Comparison of ENCODE assay signal across 8 mouse cellular contexts in genomic region chr9:94613891-94614671, GRCm38 (mm10). TPM values are rescaled to one million over a fixed set of nuclear protein-coding genes. Genes with fewer than 3 reads are reported as not detected.
DNase-seq lines count a peak whose midpoint lies in the region; ATAC-seq lines count a peak whose summit lies in the region.

No protein-coding gene starts in this region.

- intact Hi-C loops in heart, postnatal 36 days (cut with DNase I), result loop anchor here (2.0 to 10.0 kb wide), 4 partner anchors 77 to 839 kb away; no protein-coding TSS in a partner anchor

- DNase-seq in gastrocnemius, adult 18-20 months (ENCODE audit: low spot score), result peak; percentile 25
- DNase-seq in gastrocnemius, postnatal 10 days, result no peak
- peak; percentile 30 for DNase-seq in R1 (ENCODE audit: low read depth, low spot score)
- peak; percentile 72 for DNase-seq in embryo, embryonic 11 days
- peak; percentile 25 to 43 for DNase-seq in heart, postnatal 36 days
- DNase-seq in layer of hippocampus, adult 8-10 months (ENCODE audit: low spot score in 2 of 2), result peak; percentile 20 to 28
- DNase-seq in thymus, postnatal 10 days (ENCODE audit: low spot score in 2 of 2), result peak; percentile 27 to 66

- peak; percentile 86 for ATAC-seq in megakaryocyte progenitor cell, adult 5-6 weeks (replicated peaks; ENCODE audit: poor library complexity)

RNA-seq across cellular contexts. Expression of gene Slc9a9, which starts 55.6 kb away (rescaled TPM):
- 1 to 10 TPM; 1.6 to 2.5 TPM for total RNA-seq in gastrocnemius, adult 18-20 months (2021)
- total RNA-seq in gastrocnemius, postnatal 10 days (2021), result 1 to 10 TPM; 4.3 to 6.3 TPM
- total RNA-seq in heart, postnatal 36 days (2021), result 1 to 10 TPM; 2.2 to 2.8 TPM
- total RNA-seq in layer of hippocampus, adult 8-10 months (2022), result 10 to 100 TPM; 15.3 to 22.8 (median 19.3) TPM
- 7.2 and 8.5 TPM in 2 replicates for total RNA-seq in megakaryocyte progenitor cell, adult 5-6 weeks (2015)
- total RNA-seq in megakaryocyte progenitor cell, adult 5-6 weeks (2017), result 5.9 and 11.7 TPM in 2 replicates
